Mouse (Mus musculus) lung, postnatal 0 days (tissue): ENCODE results near the gene Pim2. TPM values are rescaled to one million over a fixed set of nuclear protein-coding genes. Genes with fewer than 3 reads are reported as not detected.

Source experiments
- ATAC-seq: fragments of 200-750 bp; cut with Nextera tagmentation; 2 replicates; pipeline ENCODE4 v1.8.0; 2017; ENCODE audit warnings: moderate library complexity
- DNase-seq: peaks from one replicate; pipeline ENCODE4 v3.0.0-alpha.2; 2016; ENCODE audit warnings: low spot score
- H3K27ac ChIP-seq: fragments of 300-500 bp; sonication (generic); 2 replicates; pipeline ENCODE4 v1.5.1; 2014; ENCODE audit warnings: antibody characterized with exemption, mild to moderate bottlenecking, low read length, mixed read lengths
- H3K27me3 ChIP-seq: fragments of 300-500 bp; sonication (generic); replicated peaks from 2 replicates; pipeline ENCODE4 v1.6.1; 2014; ENCODE audit warnings: low read length, mixed read lengths; ENCODE audit not compliant: insufficient read depth
- H3K36me3 ChIP-seq: fragments of 300-500 bp; sonication (generic); 2 replicates; pipeline ENCODE4 v1.6.1; 2014; ENCODE audit warnings: low read length, mixed read lengths; ENCODE audit not compliant: insufficient read depth
- H3K4me1 ChIP-seq: fragments of 300-500 bp; sonication (generic); 2 replicates; pipeline ENCODE4 v1.6.1; 2014; ENCODE audit warnings: antibody characterized with exemption, low read depth, low read length, mixed read lengths; ENCODE audit not compliant: insufficient read depth
- H3K4me2 ChIP-seq: fragments of 300-500 bp; sonication (generic); replicated peaks from 2 replicates; pipeline ENCODE4 v1.6.1; 2014; ENCODE audit warnings: low read depth, mild to moderate bottlenecking, low read length, moderate library complexity, mixed read lengths
- H3K4me3 ChIP-seq: fragments of 300-500 bp; sonication (generic); 2 replicates; pipeline ENCODE4 v1.5.1; 2014; ENCODE audit warnings: low read depth, low read length
- H3K9ac ChIP-seq: fragments of 300-500 bp; sonication (generic); replicated peaks from 2 replicates; pipeline ENCODE4 v1.6.1; 2014; ENCODE audit warnings: low read depth, mild to moderate bottlenecking
- H3K9me3 ChIP-seq: fragments of 300-500 bp; sonication (generic); 2 replicates; pipeline ENCODE4 v1.6.1; 2016; ENCODE audit warnings: low read length, mixed read lengths
- CTCF ChIP-seq: IDR thresholded peaks from 2 replicates; pipeline ENCODE4 v1.5.1; 2016; ENCODE audit warnings: antibody characterized with exemption, mild to moderate bottlenecking
- EP300 ChIP-seq: IDR thresholded peaks from 2 replicates; pipeline ENCODE4 v1.6.1; 2016; ENCODE audit warnings: antibody characterized with exemption, mild to moderate bottlenecking, control low read depth
- WGBS: fragments of 180-500 bp; shearing (Covaris S2); extraction: QIAGEN DNeasy Blood & Tissue Kit; methylation state at CpG from one replicate; pipeline ENCODE4 v1.1.7; 2014; 5-methylcytosine and 5-hydroxymethylcytosine counted together
- polyA plus RNA-seq: library from polyadenylated mRNA; unstranded; fragments of >200 nt; fragmentation: Nextera tagmentation; extraction: Ambion mirVana; gene quantifications from 2 replicates; pipeline ENCODE4 v1.2.1, GENCODE M21; 2015

Pim2 gene
- polyA plus RNA-seq, 1 experiment from 2014 or later: 5.5 TPM

DNA sequence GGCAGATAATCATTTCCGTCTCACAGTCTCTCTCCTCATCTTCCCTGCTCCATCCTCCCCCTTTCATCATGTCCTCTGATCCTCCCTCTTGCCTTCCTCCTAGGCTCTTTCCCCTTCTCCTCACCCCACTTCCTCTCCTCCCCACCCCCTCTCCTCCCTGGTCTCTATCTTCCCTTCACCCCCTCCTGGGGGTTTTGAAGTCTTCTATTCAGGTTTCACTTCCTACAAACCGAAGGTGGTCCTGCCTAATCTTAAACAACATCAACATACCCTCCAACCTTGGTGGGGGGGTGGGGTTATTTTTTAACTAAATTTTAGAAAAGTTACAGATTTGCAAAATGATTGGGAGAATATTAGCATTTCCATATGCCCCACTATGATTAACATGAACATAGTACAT lies 9.6 kb upstream of the Pim2 start:
- Histone ChIP-seq H3K9me3 (no peaks in the 10 kb centered on the region), H3K27me3 (no peaks in the 10 kb centered on the region), H3K4me3 (no peak overlapping the region), H3K27ac (no peak overlapping the region), H3K4me2 (no peak overlapping the region), H3K9ac (no peak overlapping the region), H3K36me3 (peaks cover 4% of the 10 kb centered on the region; the same call in 1 of the 2 replicates), H3K4me1 (no peaks in the 10 kb centered on the region)
- 67% methylated on average over 2 of the region's 2 CpGs for WGBS
- DNase-seq: no peak
- ATAC-seq: no peak
- TF ChIP-seq CTCF: no peak
- TF ChIP-seq EP300: no peak

DNA sequence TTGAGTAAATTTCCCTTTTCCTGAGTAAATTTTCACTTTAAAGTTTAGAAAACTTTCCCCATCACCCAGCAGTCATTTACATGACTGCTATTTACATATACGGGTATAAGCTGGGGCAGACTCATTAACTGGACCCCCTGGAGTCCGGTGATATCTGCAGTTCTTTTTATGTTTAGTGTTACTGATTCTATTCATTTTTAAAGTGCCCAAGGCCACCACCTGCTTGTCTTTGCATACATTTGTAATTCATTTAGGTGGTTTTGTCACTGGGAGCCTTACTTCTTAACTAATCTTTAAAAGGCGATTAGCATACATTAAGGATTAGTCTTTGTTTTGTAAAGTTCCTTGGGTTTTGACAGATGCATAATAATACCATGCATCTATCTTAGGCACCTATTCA lies 8.2 kb upstream of the Pim2 start:
- H3K36me3 ChIP-seq: peaks cover 4% of the 10 kb centered on the region; the same call in 1 of the 2 replicates
- H3K4me3 ChIP-seq: no peak overlapping the region
- WGBS: 62% methylated on average over 3 of the region's 3 CpGs
- H3K4me2 ChIP-seq: no peak overlapping the region
- ATAC-seq (no peak), DNase-seq (no peak)
- no peak overlapping the region for H3K9ac ChIP-seq
- H3K27me3 ChIP-seq: no peaks in the 10 kb centered on the region
- no peaks in the 10 kb centered on the region for H3K9me3 ChIP-seq
- no peak overlapping the region for H3K27ac ChIP-seq
- no peak for TF ChIP-seq EP300
- TF ChIP-seq CTCF: no peak
- H3K4me1 ChIP-seq: no peaks in the 10 kb centered on the region

- Histone ChIP-seq H3K4me3 (peak overlapping the region; percentile 38), H3K27ac (no peak overlapping the region), H3K36me3 (no peaks in the 10 kb centered on the region), H3K4me1 (no peaks in the 10 kb centered on the region), H3K9me3 (no peaks in the 10 kb centered on the region), H3K4me2 (peak overlapping the region; percentile 68), H3K27me3 (no peaks in the 10 kb centered on the region), H3K9ac (no peak overlapping the region)
- 23% methylated on average over 17 of the region's 21 CpGs for WGBS
- TF ChIP-seq CTCF: no peak
- no peak for TF ChIP-seq EP300
- DNase-seq (no peak), ATAC-seq (peak; percentile 11)
Measured at GRCm38 (mm10) chrX:7878495-7878894, 433 bp downstream of the Pim2 start.

DNA sequence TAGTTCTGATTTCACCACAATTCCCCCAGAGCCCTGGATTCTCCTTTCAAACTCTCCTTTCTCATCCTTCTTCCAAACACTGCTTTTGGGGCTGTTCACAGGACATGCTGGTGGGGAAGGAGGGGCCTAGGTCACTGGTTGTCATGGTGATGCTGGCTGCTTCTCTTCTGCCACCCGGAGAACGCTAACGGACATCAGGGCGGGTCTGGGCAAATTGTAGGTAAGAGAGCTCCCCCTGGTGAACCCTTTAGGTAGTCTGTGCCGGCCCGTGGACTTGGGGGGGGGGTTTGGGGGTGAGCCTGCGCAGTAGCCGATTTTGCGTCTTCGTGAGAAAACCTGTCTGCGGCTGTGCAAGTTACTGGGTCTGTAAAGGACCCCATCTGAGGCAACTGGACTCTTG lies 1.8 kb downstream of the Pim2 start:
- peak overlapping the region; percentile 22; the same call in 1 of the 2 replicates for H3K4me2 ChIP-seq
- no peaks in the 10 kb centered on the region; the same call in 1 of the 2 replicates for H3K4me1 ChIP-seq
- no peak overlapping the region for H3K9ac ChIP-seq
- TF ChIP-seq CTCF (peak; percentile 65), EP300 (no peak)
- no peaks in the 10 kb centered on the region for H3K27me3 ChIP-seq
- no peaks in the 10 kb centered on the region for H3K9me3 ChIP-seq
- 18% methylated on average over 11 of the region's 11 CpGs for WGBS
- no peaks in the 10 kb centered on the region for H3K36me3 ChIP-seq
- ATAC-seq (peak; percentile 37), DNase-seq (peak; percentile 84)
- no peak overlapping the region for H3K27ac ChIP-seq
- no peak overlapping the region for H3K4me3 ChIP-seq

DNA sequence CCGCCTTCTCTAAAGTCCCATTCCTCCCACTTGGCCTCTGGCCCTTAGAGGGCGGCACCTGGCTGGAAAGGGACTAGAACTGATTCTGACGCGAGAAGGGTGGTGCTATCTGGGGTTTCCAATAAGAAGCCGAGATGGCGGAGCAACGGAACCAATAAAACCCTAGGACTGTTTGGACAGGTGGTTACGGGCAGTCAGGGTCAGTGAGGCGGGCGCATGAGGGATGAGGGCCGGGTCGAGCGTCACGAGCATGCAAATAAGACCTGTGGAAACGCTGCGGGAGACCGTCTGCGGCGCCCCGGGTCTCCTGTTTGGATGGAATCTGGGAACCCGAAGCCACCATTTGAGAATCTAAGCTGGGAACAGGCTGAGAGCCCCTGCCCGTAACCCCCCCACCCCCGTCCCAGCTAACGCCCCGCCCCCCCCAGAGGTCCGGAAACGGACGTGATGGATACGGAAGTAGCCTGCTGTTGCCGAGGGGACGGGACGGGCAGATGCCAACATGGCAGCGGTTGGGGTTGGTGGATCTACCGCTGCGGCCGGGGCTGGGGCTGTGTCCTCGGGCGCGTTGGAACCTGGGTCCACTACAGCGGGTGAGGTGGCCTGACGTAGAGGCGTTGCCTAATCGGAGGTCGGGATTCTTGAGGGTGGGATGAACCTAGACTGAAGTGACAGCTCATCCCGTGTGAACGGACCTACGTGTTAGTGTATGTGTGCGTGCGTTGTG lies 5.9 kb downstream of the Pim2 start, which contains the start of gene Slc35a2:
Gene Slc35a2, plus strand, starts transcription at position 188 of the 727 bp plus-strand sequence.
- no peaks in the 10 kb centered on the region for H3K27me3 ChIP-seq
- peak within 1 kb of the TSS; percentile 56 for H3K4me2 ChIP-seq
- ATAC-seq (peak; percentile 97), DNase-seq (peak; percentile 94)
- no peaks in the 10 kb centered on the region; the same call in 1 of the 2 replicates for H3K4me1 ChIP-seq
- WGBS: 13% methylated on average over 40 of the region's 49 CpGs
- H3K4me3 ChIP-seq: peak within 1 kb of the TSS; percentile 47
- H3K9me3 ChIP-seq: no peaks in the 10 kb centered on the region
- no peak within 1 kb of the TSS for H3K9ac ChIP-seq
- H3K27ac ChIP-seq: peak within 1 kb of the TSS; percentile 83
- no peaks in the 10 kb centered on the region for H3K36me3 ChIP-seq
- TF ChIP-seq EP300 (no peak), CTCF (peak; percentile 31)

GRCm38 (mm10) chrX:7898211-7898610 lies 20.1 kb downstream of the Pim2 start:
- ATAC-seq: no peak
- TF ChIP-seq CTCF (no peak), EP300 (no peak)
- no peak overlapping the region for H3K9ac ChIP-seq
- peak overlapping the region; percentile 54 for H3K4me3 ChIP-seq
- H3K36me3 ChIP-seq: no peaks in the 10 kb centered on the region
- H3K27me3 ChIP-seq: no peaks in the 10 kb centered on the region
- DNase-seq: no peak
- H3K9me3 ChIP-seq: no peaks in the 10 kb centered on the region
- H3K4me2 ChIP-seq: peak overlapping the region; percentile 50
- no peaks in the 10 kb centered on the region for H3K4me1 ChIP-seq
- H3K27ac ChIP-seq: no peak overlapping the region
- 16% methylated on average over 12 of the region's 13 CpGs for WGBS
